Mouse (Mus musculus) B cell, adult (primary cell): ENCODE measurements around the gene Olfr1221. TPM values are rescaled to one million over a fixed set of nuclear protein-coding genes. Genes with fewer than 3 reads are reported as not detected.

ENCODE experiments used
- total RNA-seq: library from RNA; stranded (reverse); gene quantifications from 4 replicates; pipeline ENCODE4 v1.2.4, GENCODE M21; 2023; ENCODE audit not compliant: inconsistent age

The Olfr1221 gene
- total RNA-seq = not detected in 4 replicates

GRCm38 (mm10) chr2:89117183-89117582 lies at the start of gene Olfr1221:
Gene Olfr1221 (minus strand): TSS chr2:89117283.

GRCm38 (mm10) chr2:89163991-89164390 lies 46.9 kb upstream of the Olfr1221 start, which contains the start of gene Olfr1224-ps1:
Gene Olfr1224-ps1 (minus strand): TSS chr2:89164091.

GRCm38 (mm10) chr2:89151460-89151859 lies 34.4 kb upstream of the Olfr1221 start, which contains the start of gene Olfr1223:
Gene Olfr1223 (minus strand): TSS chr2:89151560.

GRCm38 (mm10) chr2:89132954-89133353 lies 15.9 kb upstream of the Olfr1221 start, which contains the start of gene Olfr1222:
Gene Olfr1222 (minus strand): TSS chr2:89133054.

GRCm38 (mm10) chr2:89106735-89107134 lies 10.3 kb downstream of the Olfr1221 start, which contains the start of gene Olfr1220:
Gene Olfr1220 (minus strand): TSS chr2:89106835.

GRCm38 (mm10) chr2:89083413-89083812 lies 33.7 kb downstream of the Olfr1221 start, which contains the start of gene Olfr1219:
Gene Olfr1219 (minus strand): TSS chr2:89083513.

GRCm38 (mm10) chr2:89061087-89061486 lies 56.0 kb downstream of the Olfr1221 start, which contains the start of gene Olfr1218:
Gene Olfr1218 (minus strand): TSS chr2:89061187.

Other genes starting within 250 kb of the Olfr1221 start
- gene Olfr1208, start 215.0 kb downstream of the Olfr1221 start, total RNA-seq = not detected in 4 replicates
- not detected in 4 replicates for gene Olfr1209, start 202.1 kb downstream of the Olfr1221 start, total RNA-seq
- not detected in 4 replicates for gene Olfr1211, start 179.2 kb downstream of the Olfr1221 start, total RNA-seq
- gene Olfr1212, start 163.3 kb downstream of the Olfr1221 start, total RNA-seq = not detected in 4 replicates
- gene Gm13762, start 137.0 kb downstream of the Olfr1221 start, total RNA-seq = not detected in 4 replicates
- not detected in 4 replicates for gene Olfr1214, start 124.6 kb downstream of the Olfr1221 start, total RNA-seq
- not detected in 4 replicates for gene Olfr1215, start 110.3 kb downstream of the Olfr1221 start, total RNA-seq
- gene Olfr1216, start 98.9 kb downstream of the Olfr1221 start, total RNA-seq = not detected in 4 replicates
- not detected in 4 replicates for gene Olfr1217, start 85.2 kb downstream of the Olfr1221 start, total RNA-seq
- not detected in 4 replicates for gene Olfr1218, start 56.1 kb downstream of the Olfr1221 start, total RNA-seq
- gene Olfr1219, start 33.8 kb downstream of the Olfr1221 start, total RNA-seq = not detected in 4 replicates
- not detected in 4 replicates for gene Olfr1220, start 10.4 kb downstream of the Olfr1221 start, total RNA-seq
- gene Olfr1222, start 15.8 kb upstream of the Olfr1221 start, total RNA-seq = not detected in 4 replicates
- not detected in 4 replicates for gene Olfr1223, start 34.3 kb upstream of the Olfr1221 start, total RNA-seq
- not detected in 4 replicates for gene Olfr1224-ps1, start 46.8 kb upstream of the Olfr1221 start, total RNA-seq
- not detected in 4 replicates for gene Olfr1225, start 57.4 kb upstream of the Olfr1221 start, total RNA-seq
- not detected in 4 replicates for gene Olfr1226, start 82.8 kb upstream of the Olfr1221 start, total RNA-seq
- not detected in 4 replicates for gene Olfr1228, start 136.8 kb upstream of the Olfr1221 start, total RNA-seq
- gene Olfr1229, start 170.7 kb upstream of the Olfr1221 start, total RNA-seq = not detected in 4 replicates
- not detected in 4 replicates for gene Olfr1230, start 180.0 kb upstream of the Olfr1221 start, total RNA-seq
- gene Olfr1231, start 189.8 kb upstream of the Olfr1221 start, total RNA-seq = not detected in 4 replicates
- gene Olfr1232, start 212.4 kb upstream of the Olfr1221 start, total RNA-seq = not detected in 4 replicates
- gene Olfr1233, start 225.1 kb upstream of the Olfr1221 start, total RNA-seq = not detected in 4 replicates
- not detected in 4 replicates for gene Olfr1234, start 247.6 kb upstream of the Olfr1221 start, total RNA-seq